Mouse (Mus musculus) limb, embryonic 10.5 days (tissue): ENCODE measurements around the gene Exoc4. TPM values are rescaled to one million over a fixed set of nuclear protein-coding genes. Genes with fewer than 3 reads are reported as not detected.

ENCODE experiments used
- DNase-seq: peaks from one replicate; pipeline ENCODE4 v3.0.0-alpha.2; 2017; ENCODE audit warnings: low spot score
- H3K27ac ChIP-seq: fragments of 300-500 bp; sonication (generic); 2 replicates; pipeline ENCODE4 v1.5.1; 2016; ENCODE audit warnings: mild to moderate bottlenecking
- H3K27me3 ChIP-seq: fragments of 300-500 bp; sonication (generic); 2 replicates; pipeline ENCODE4 v1.6.1; 2016; ENCODE audit warnings: low read depth, mild to moderate bottlenecking; ENCODE audit not compliant: poor library complexity, severe bottlenecking
- H3K36me3 ChIP-seq: fragments of 300-500 bp; sonication (generic); 2 replicates; pipeline ENCODE4 v1.6.1; 2016; ENCODE audit warnings: mild to moderate bottlenecking, moderate library complexity
- H3K4me1 ChIP-seq: fragments of 300-500 bp; sonication (generic); 2 replicates; pipeline ENCODE4 v1.6.1; 2016
- H3K4me3 ChIP-seq: fragments of 300-500 bp; sonication (generic); 2 replicates; pipeline ENCODE4 v1.5.1; 2016; ENCODE audit warnings: mild to moderate bottlenecking, moderate library complexity
- H3K9me3 ChIP-seq: fragments of 300-500 bp; sonication (generic); replicated peaks from 2 replicates; pipeline ENCODE4 v1.6.1; 2016; ENCODE audit warnings: mild to moderate bottlenecking
- WGBS: fragments of 180-500 bp; shearing (Covaris S2); methylation state at CpG from one replicate; pipeline ENCODE4 v1.1.7; 2016; 5-methylcytosine and 5-hydroxymethylcytosine counted together
- polyA plus RNA-seq: library from polyadenylated mRNA; unstranded; fragments of >200 nt; fragmentation: Nextera tagmentation; extraction: Ambion mirVana; gene quantifications from 2 replicates; pipeline ENCODE4 v1.2.1, GENCODE M21; 2016

The Exoc4 gene
- polyA plus RNA-seq, 1 experiment from 2014 or later, result 28.7 TPM

- H3K4me3 ChIP-seq, result no peak overlapping the region
- H3K4me1 ChIP-seq, result no peaks in the 10 kb centered on the region
- no peaks in the 10 kb centered on the region for H3K9me3 ChIP-seq
- H3K36me3 ChIP-seq, result no peaks in the 10 kb centered on the region
- no peaks in the 10 kb centered on the region for H3K27me3 ChIP-seq
- no peak overlapping the region for H3K27ac ChIP-seq
- no peak for DNase-seq
- WGBS, result 95% methylated on average over 1 of the region's 1 CpGs
Measured at GRCm38 (mm10) chr6:33328326-33328725, 79.4 kb downstream of the Exoc4 start.

GRCm38 (mm10) chr6:33347088-33347775, 98.3 kb downstream of the Exoc4 start:
- Histone ChIP-seq H3K9me3 (no peaks in the 10 kb centered on the region), H3K36me3 (no peaks in the 10 kb centered on the region), H3K27me3 (no peaks in the 10 kb centered on the region), H3K4me1 (no peaks in the 10 kb centered on the region), H3K27ac (no peak overlapping the region), H3K4me3 (no peak overlapping the region)
- DNase-seq, result no peak
- 90% methylated on average over 1 of the region's 1 CpGs for WGBS

GRCm38 (mm10) chr6:33361613-33362012, 112.7 kb downstream of the Exoc4 start:
- no peak overlapping the region for H3K4me3 ChIP-seq
- H3K4me1 ChIP-seq, result no peaks in the 10 kb centered on the region
- H3K9me3 ChIP-seq, result no peaks in the 10 kb centered on the region
- no peaks in the 10 kb centered on the region for H3K36me3 ChIP-seq
- no peak for DNase-seq
- no peak overlapping the region for H3K27ac ChIP-seq
- 85% methylated on average over 6 of the region's 6 CpGs for WGBS
- no peaks in the 10 kb centered on the region for H3K27me3 ChIP-seq

- 72% methylated on average over 3 of the region's 3 CpGs for WGBS
- H3K27me3 ChIP-seq, result no peaks in the 10 kb centered on the region
- DNase-seq, result no peak
- H3K27ac ChIP-seq, result no peak overlapping the region
- H3K36me3 ChIP-seq, result no peaks in the 10 kb centered on the region
- no peak overlapping the region for H3K4me3 ChIP-seq
- peaks cover 3% of the 10 kb centered on the region; the same call in 1 of the 2 replicates for H3K4me1 ChIP-seq
- no peaks in the 10 kb centered on the region for H3K9me3 ChIP-seq
Measured at GRCm38 (mm10) chr6:33380517-33380916, 131.6 kb downstream of the Exoc4 start.

- H3K27me3 ChIP-seq, result no peaks in the 10 kb centered on the region
- peaks cover 3% of the 10 kb centered on the region; the same call in 1 of the 2 replicates for H3K4me1 ChIP-seq
- no peak overlapping the region for H3K27ac ChIP-seq
- H3K4me3 ChIP-seq, result no peak overlapping the region
- H3K36me3 ChIP-seq, result no peaks in the 10 kb centered on the region
- H3K9me3 ChIP-seq, result no peaks in the 10 kb centered on the region
- DNase-seq, result no peak
- WGBS, result 86% methylated on average over 3 of the region's 3 CpGs
Measured at GRCm38 (mm10) chr6:33382176-33382575, 133.3 kb downstream of the Exoc4 start.

- WGBS, result 90% methylated on average over 2 of the region's 2 CpGs
- no peaks in the 10 kb centered on the region for H3K36me3 ChIP-seq
- no peak for DNase-seq
- no peak overlapping the region for H3K27ac ChIP-seq
- no peaks in the 10 kb centered on the region for H3K9me3 ChIP-seq
- no peak overlapping the region for H3K4me3 ChIP-seq
- H3K4me1 ChIP-seq, result no peaks in the 10 kb centered on the region
- no peaks in the 10 kb centered on the region for H3K27me3 ChIP-seq
Measured at GRCm38 (mm10) chr6:33392020-33392419, 143.1 kb downstream of the Exoc4 start.

- H3K4me1 ChIP-seq, result 0 out of 2 replicates have a peak, but pooled peaks cover 1% of the 10 kb centered on the region
- WGBS, result 20% methylated on average over 1 of the region's 1 CpGs
Measured at GRCm38 (mm10) chr6:33399491-33399890, 150.6 kb downstream of the Exoc4 start.

GRCm38 (mm10) chr6:33401161-33401560, 152.3 kb downstream of the Exoc4 start:
- no peak for DNase-seq
- no peak overlapping the region for H3K4me3 ChIP-seq
- H3K4me1 ChIP-seq, result peaks cover 12% of the 10 kb centered on the region
- H3K36me3 ChIP-seq, result no peaks in the 10 kb centered on the region
- H3K27ac ChIP-seq, result no peak overlapping the region
- 90% methylated on average over 2 of the region's 2 CpGs for WGBS
- H3K27me3 ChIP-seq, result no peaks in the 10 kb centered on the region
- H3K9me3 ChIP-seq, result no peaks in the 10 kb centered on the region

More at GRCm38 (mm10) chr6:33399491-33399890, 150.6 kb downstream of the Exoc4 start:
- no peak overlapping the region for H3K4me3 ChIP-seq
- H3K27me3 ChIP-seq, result no peaks in the 10 kb centered on the region
- no peak for DNase-seq
- no peaks in the 10 kb centered on the region for H3K36me3 ChIP-seq
- H3K9me3 ChIP-seq, result no peaks in the 10 kb centered on the region
- H3K27ac ChIP-seq, result no peak overlapping the region

GRCm38 (mm10) chr6:33405562-33406275, 156.8 kb downstream of the Exoc4 start:
- Histone ChIP-seq H3K27ac (no peak overlapping the region), H3K36me3 (no peaks in the 10 kb centered on the region), H3K9me3 (no peaks in the 10 kb centered on the region), H3K4me3 (no peak overlapping the region), H3K27me3 (no peaks in the 10 kb centered on the region), H3K4me1 (peaks cover 16% of the 10 kb centered on the region)
- no peak for DNase-seq
- WGBS, result 81% methylated on average over 4 of the region's 4 CpGs

GRCm38 (mm10) chr6:33409586-33409985, 160.7 kb downstream of the Exoc4 start:
- no peak for DNase-seq
- peaks cover 14% of the 10 kb centered on the region for H3K4me1 ChIP-seq
- no peaks in the 10 kb centered on the region for H3K27me3 ChIP-seq
- H3K27ac ChIP-seq, result no peak overlapping the region
- no peaks in the 10 kb centered on the region for H3K9me3 ChIP-seq
- H3K36me3 ChIP-seq, result no peaks in the 10 kb centered on the region
- H3K4me3 ChIP-seq, result no peak overlapping the region
- WGBS, result 59% methylated on average over 3 of the region's 3 CpGs

GRCm38 (mm10) chr6:33425007-33425406, 176.1 kb downstream of the Exoc4 start:
- no peak overlapping the region for H3K27ac ChIP-seq
- no peak for DNase-seq
- no peaks in the 10 kb centered on the region for H3K27me3 ChIP-seq
- no peaks in the 10 kb centered on the region for H3K9me3 ChIP-seq
- peaks cover 4% of the 10 kb centered on the region; the same call in 1 of the 2 replicates for H3K4me1 ChIP-seq
- H3K36me3 ChIP-seq, result no peaks in the 10 kb centered on the region
- H3K4me3 ChIP-seq, result no peak overlapping the region

- H3K27me3 ChIP-seq, result no peaks in the 10 kb centered on the region
- H3K4me3 ChIP-seq, result no peak overlapping the region
- no peak for DNase-seq
- WGBS, result 46% methylated on average over 4 of the region's 4 CpGs
- no peaks in the 10 kb centered on the region for H3K9me3 ChIP-seq
- H3K4me1 ChIP-seq, result peaks cover 6% of the 10 kb centered on the region
- H3K36me3 ChIP-seq, result no peaks in the 10 kb centered on the region
- no peak overlapping the region for H3K27ac ChIP-seq
Measured at GRCm38 (mm10) chr6:33431207-33431787, 182.4 kb downstream of the Exoc4 start.

- WGBS, result 78% methylated on average over 1 of the region's 1 CpGs
- no peak for DNase-seq
Measured at GRCm38 (mm10) chr6:33440508-33440907, 191.6 kb downstream of the Exoc4 start.

More at GRCm38 (mm10) chr6:33440508-33440907, 191.6 kb downstream of the Exoc4 start:
- Histone ChIP-seq H3K27me3 (no peaks in the 10 kb centered on the region), H3K9me3 (no peaks in the 10 kb centered on the region), H3K27ac (no peak overlapping the region), H3K4me1 (no peaks in the 10 kb centered on the region), H3K4me3 (no peak overlapping the region), H3K36me3 (no peaks in the 10 kb centered on the region)
